Mouse (Mus musculus) limb, embryonic 10.5 days (tissue): ENCODE results near the gene Tubb4a. TPM values are rescaled to one million over a fixed set of nuclear protein-coding genes. Genes with fewer than 3 reads are reported as not detected.
A peak's percentile ranks its signal among the peaks of the same experiment; 100 is the strongest.

ENCODE experiments used
- DNase-seq: peaks from one replicate; pipeline ENCODE4 v3.0.0-alpha.2; 2017; ENCODE audit warnings: low spot score
- H3K27ac ChIP-seq: fragments of 300-500 bp; sonication (generic); 2 replicates; pipeline ENCODE4 v1.5.1; 2016; ENCODE audit warnings: mild to moderate bottlenecking
- H3K27me3 ChIP-seq: fragments of 300-500 bp; sonication (generic); 2 replicates; pipeline ENCODE4 v1.6.1; 2016; ENCODE audit warnings: low read depth, mild to moderate bottlenecking; ENCODE audit not compliant: poor library complexity, severe bottlenecking
- H3K36me3 ChIP-seq: fragments of 300-500 bp; sonication (generic); 2 replicates; pipeline ENCODE4 v1.6.1; 2016; ENCODE audit warnings: mild to moderate bottlenecking, moderate library complexity
- H3K4me1 ChIP-seq: fragments of 300-500 bp; sonication (generic); 2 replicates; pipeline ENCODE4 v1.6.1; 2016
- H3K4me3 ChIP-seq: fragments of 300-500 bp; sonication (generic); 2 replicates; pipeline ENCODE4 v1.5.1; 2016; ENCODE audit warnings: mild to moderate bottlenecking, moderate library complexity
- H3K9me3 ChIP-seq: fragments of 300-500 bp; sonication (generic); replicated peaks from 2 replicates; pipeline ENCODE4 v1.6.1; 2016; ENCODE audit warnings: mild to moderate bottlenecking
- WGBS: fragments of 180-500 bp; shearing (Covaris S2); methylation state at CpG from one replicate; pipeline ENCODE4 v1.1.7; 2016; 5-methylcytosine and 5-hydroxymethylcytosine counted together
- polyA plus RNA-seq: library from polyadenylated mRNA; unstranded; fragments of >200 nt; fragmentation: Nextera tagmentation; extraction: Ambion mirVana; gene quantifications from 2 replicates; pipeline ENCODE4 v1.2.1, GENCODE M21; 2016

Tubb4a gene
- polyA plus RNA-seq, 1 experiment from 2014 or later: 5.4 TPM

GRCm38 (mm10) chr17:57095855-57096622, 8.5 kb upstream of the Tubb4a start:
- no peak overlapping the region for H3K27ac ChIP-seq
- peak overlapping the region; percentile 33 for H3K4me3 ChIP-seq
- peak; percentile 45 for DNase-seq
- 2% methylated on average over 18 of the region's 19 CpGs for WGBS
- H3K36me3 ChIP-seq: no peaks in the 10 kb centered on the region
- H3K9me3 ChIP-seq: no peaks in the 10 kb centered on the region
- peaks cover 12% of the 10 kb centered on the region for H3K4me1 ChIP-seq
- H3K27me3 ChIP-seq: peaks cover 14% of the 10 kb centered on the region

- H3K4me3 ChIP-seq: no peak overlapping the region
- no peak for DNase-seq
- peaks cover 12% of the 10 kb centered on the region for H3K4me1 ChIP-seq
- H3K9me3 ChIP-seq: no peaks in the 10 kb centered on the region
- WGBS: 94% methylated on average over 3 of the region's 3 CpGs
- no peaks in the 10 kb centered on the region for H3K36me3 ChIP-seq
- H3K27me3 ChIP-seq: peaks cover 19% of the 10 kb centered on the region
- no peak overlapping the region for H3K27ac ChIP-seq
These were observed 6.6 kb upstream of the Tubb4a start for GRCm38 (mm10) chr17:57094222-57094621.

- DNase-seq: no peak
- Histone ChIP-seq H3K9me3 (no peaks in the 10 kb centered on the region), H3K36me3 (no peaks in the 10 kb centered on the region), H3K4me1 (peaks cover 9% of the 10 kb centered on the region), H3K27ac (no peak overlapping the region), H3K4me3 (no peak overlapping the region), H3K27me3 (peaks cover 41% of the 10 kb centered on the region)
- 87% methylated on average over 11 of the region's 11 CpGs for WGBS
These were observed 1.4 kb downstream of the Tubb4a start for GRCm38 (mm10) chr17:57085970-57086757.

- no peak overlapping the region for H3K27ac ChIP-seq
- DNase-seq: no peak
- WGBS: 91% methylated on average over 5 of the region's 5 CpGs
- H3K4me1 ChIP-seq: peaks cover 13% of the 10 kb centered on the region
- H3K9me3 ChIP-seq: no peaks in the 10 kb centered on the region
- no peaks in the 10 kb centered on the region for H3K36me3 ChIP-seq
- peaks cover 20% of the 10 kb centered on the region for H3K27me3 ChIP-seq
- no peak overlapping the region for H3K4me3 ChIP-seq
These were observed 5.1 kb downstream of the Tubb4a start for GRCm38 (mm10) chr17:57082481-57082880.

GRCm38 (mm10) chr17:57081234-57081842, 6.2 kb downstream of the Tubb4a start:
- H3K27me3 ChIP-seq: peaks cover 8% of the 10 kb centered on the region
- no peaks in the 10 kb centered on the region for H3K9me3 ChIP-seq
- 93% methylated on average over 31 of the region's 31 CpGs for WGBS
- no peak for DNase-seq
- no peak overlapping the region for H3K4me3 ChIP-seq
- no peak overlapping the region for H3K27ac ChIP-seq
- peaks cover 6% of the 10 kb centered on the region for H3K4me1 ChIP-seq
- H3K36me3 ChIP-seq: no peaks in the 10 kb centered on the region

- Histone ChIP-seq H3K36me3 (no peaks in the 10 kb centered on the region), H3K4me3 (no peak overlapping the region), H3K27me3 (no peaks in the 10 kb centered on the region), H3K4me1 (peaks cover 6% of the 10 kb centered on the region), H3K27ac (no peak overlapping the region), H3K9me3 (no peaks in the 10 kb centered on the region)
- no peak for DNase-seq
- WGBS: 74% methylated on average over 3 of the region's 3 CpGs
These were observed 7.7 kb downstream of the Tubb4a start for GRCm38 (mm10) chr17:57079919-57080318.

GRCm38 (mm10) chr17:57078336-57078735, 9.2 kb downstream of the Tubb4a start, which contains the start of gene Dennd1c:
Gene Dennd1c, minus strand, starts transcription at chr17:57078514.
- H3K27me3 ChIP-seq: 0 out of 2 replicates have a peak, but pooled peaks cover 8% of the 10 kb centered on the region
- H3K4me1 ChIP-seq: peaks cover 6% of the 10 kb centered on the region
- H3K27ac ChIP-seq: no peak within 1 kb of the TSS
- H3K4me3 ChIP-seq: no peak within 1 kb of the TSS
- WGBS: 52% methylated on average over 6 of the region's 6 CpGs
- no peaks in the 10 kb centered on the region for H3K9me3 ChIP-seq
- H3K36me3 ChIP-seq: no peaks in the 10 kb centered on the region
- DNase-seq: no peak

GRCm38 (mm10) chr17:57076916-57077315, 10.7 kb downstream of the Tubb4a start:
- Histone ChIP-seq H3K27ac (no peak overlapping the region), H3K4me3 (no peak overlapping the region), H3K27me3 (peaks cover 16% of the 10 kb centered on the region), H3K9me3 (no peaks in the 10 kb centered on the region), H3K36me3 (no peaks in the 10 kb centered on the region), H3K4me1 (peaks cover 6% of the 10 kb centered on the region)
- no peak for DNase-seq
- 47% methylated on average over 3 of the region's 3 CpGs for WGBS

- H3K4me1 ChIP-seq: peaks cover 7% of the 10 kb centered on the region
- peaks cover 63% of the 10 kb centered on the region for H3K27me3 ChIP-seq
- WGBS: 5% methylated on average over 11 of the region's 11 CpGs
- peak; percentile 42 for DNase-seq
- H3K36me3 ChIP-seq: no peaks in the 10 kb centered on the region
- H3K4me3 ChIP-seq: no peak overlapping the region
- H3K9me3 ChIP-seq: no peaks in the 10 kb centered on the region
- H3K27ac ChIP-seq: no peak overlapping the region
These were observed 16.9 kb downstream of the Tubb4a start for GRCm38 (mm10) chr17:57070699-57071098.

GRCm38 (mm10) chr17:57070272-57070671, 17.3 kb downstream of the Tubb4a start:
- H3K27me3 ChIP-seq: peaks cover 68% of the 10 kb centered on the region
- H3K36me3 ChIP-seq: no peaks in the 10 kb centered on the region
- no peak for DNase-seq
- peaks cover 7% of the 10 kb centered on the region for H3K4me1 ChIP-seq
- H3K4me3 ChIP-seq: no peak overlapping the region
- no peak overlapping the region for H3K27ac ChIP-seq
- H3K9me3 ChIP-seq: no peaks in the 10 kb centered on the region
- WGBS: 9% methylated on average over 9 of the region's 9 CpGs

GRCm38 (mm10) chr17:57066908-57067307, 20.7 kb downstream of the Tubb4a start:
- no peak overlapping the region for H3K27ac ChIP-seq
- H3K36me3 ChIP-seq: no peaks in the 10 kb centered on the region
- peaks cover 15% of the 10 kb centered on the region for H3K4me1 ChIP-seq
- DNase-seq: no peak
- no peak overlapping the region for H3K4me3 ChIP-seq
- no peaks in the 10 kb centered on the region for H3K9me3 ChIP-seq
- WGBS: 66% methylated on average over 5 of the region's 5 CpGs
- peaks cover 84% of the 10 kb centered on the region for H3K27me3 ChIP-seq

- Histone ChIP-seq H3K4me3 (no peak overlapping the region), H3K27me3 (peaks cover 86% of the 10 kb centered on the region)
These were observed 24.6 kb downstream of the Tubb4a start for GRCm38 (mm10) chr17:57063031-57063430.

GRCm38 (mm10) chr17:57062548-57062947, 25.0 kb downstream of the Tubb4a start:
- no peak for DNase-seq
- H3K36me3 ChIP-seq: no peaks in the 10 kb centered on the region
- under 1% methylated on average over 22 of the region's 22 CpGs for WGBS
- no peaks in the 10 kb centered on the region for H3K9me3 ChIP-seq
- peak overlapping the region; percentile 32 for H3K4me3 ChIP-seq
- H3K27me3 ChIP-seq: peaks cover 90% of the 10 kb centered on the region
- no peak overlapping the region for H3K27ac ChIP-seq
- H3K4me1 ChIP-seq: peaks cover 25% of the 10 kb centered on the region

More at GRCm38 (mm10) chr17:57063031-57063430, 24.6 kb downstream of the Tubb4a start:
- Histone ChIP-seq H3K4me1 (peaks cover 25% of the 10 kb centered on the region), H3K36me3 (no peaks in the 10 kb centered on the region), H3K9me3 (no peaks in the 10 kb centered on the region), H3K27ac (no peak overlapping the region)
- no peak for DNase-seq
- WGBS: 5% methylated on average over 8 of the region's 8 CpGs
